Comparison of ENCODE assay signal across 8 mouse cellular contexts in genomic region chr19:4305491-4306189, GRCm38 (mm10). TPM values are rescaled to one million over a fixed set of nuclear protein-coding genes. Genes with fewer than 3 reads are reported as not detected.
DNase-seq lines count a peak whose midpoint lies in the region; ATAC-seq lines count a peak whose summit lies in the region.

No protein-coding gene starts in this region.

- no peaks in the 10 kb centered on the region for H3K9me3 ChIP-seq in embryonic facial prominence, embryonic 11.5 days (replicated peaks; ENCODE audit: control insufficient read depth, low read length)
- no peaks in the 10 kb centered on the region for H3K9me3 ChIP-seq in heart, embryonic 16.5 days (replicated peaks; ENCODE audit: control insufficient read depth, low read length)
- H3K9me3 ChIP-seq in limb, embryonic 10.5 days (replicated peaks): no peaks in the 10 kb centered on the region
- H3K9me3 ChIP-seq in midbrain, embryonic 14.5 days (ENCODE audit: control insufficient read depth, low read length): no peaks in the 10 kb centered on the region

- no peaks in the 10 kb centered on the region for H3K27me3 ChIP-seq in embryonic facial prominence, embryonic 11.5 days (ENCODE audit: control insufficient read depth, insufficient read depth, low read length)
- H3K27me3 ChIP-seq in heart, embryonic 16.5 days (ENCODE audit: control insufficient read depth, insufficient read depth, low read length): no peaks in the 10 kb centered on the region
- no peaks in the 10 kb centered on the region for H3K27me3 ChIP-seq in limb, embryonic 10.5 days (ENCODE audit: low read depth, poor library complexity, severe bottlenecking)
- H3K27me3 ChIP-seq in midbrain, embryonic 14.5 days (ENCODE audit: control insufficient read depth, insufficient read depth, low read length): no peaks in the 10 kb centered on the region

- intact Hi-C loops in heart, postnatal 25 days (cut with DNase I): loop anchor here (2.0 to 5.0 kb wide), 2 partner anchors 21 to 98 kb away; no protein-coding TSS in a partner anchor

- WGBS in embryonic facial prominence, embryonic 11.5 days: under 1% methylated on average over 62 of the region's 68 CpGs
- under 1% methylated on average over 54 of the region's 68 CpGs for WGBS in heart, embryonic 16.5 days
- 3% methylated on average over 68 of the region's 68 CpGs for WGBS in limb, embryonic 10.5 days
- WGBS in midbrain, embryonic 14.5 days: under 1% methylated on average over 60 of the region's 68 CpGs

- ATAC-seq in embryonic facial prominence, embryonic 11.5 days (replicated peaks; ENCODE audit: insufficient number of reproducible peaks, low FRiP score, low TSS enrichment, low read depth): peak; percentile 20
- peak; percentile 58 for ATAC-seq in heart, embryonic 16.5 days (replicated peaks; ENCODE audit: extremely low read depth, insufficient read depth, low FRiP score)
- ATAC-seq in midbrain, embryonic 14.5 days (ENCODE audit: low FRiP score, low TSS enrichment): peak; percentile 69

- H3K4me2 ChIP-seq in embryonic facial prominence, embryonic 11.5 days (ENCODE audit: low read depth, low read length): peak overlapping the region; percentile 89
- peak overlapping the region; percentile 66 for H3K4me2 ChIP-seq in heart, embryonic 16.5 days (ENCODE audit: low read depth, low read length)
- peak overlapping the region; percentile 88 for H3K4me2 ChIP-seq in midbrain, embryonic 14.5 days (ENCODE audit: low read length)

- H3K27ac ChIP-seq in embryonic facial prominence, embryonic 11.5 days (replicated peaks; ENCODE audit: low read depth, low read length): peak overlapping the region; percentile 62
- peak overlapping the region; percentile 86 for H3K27ac ChIP-seq in heart, embryonic 16.5 days (ENCODE audit: low read length)
- peak overlapping the region; percentile 93 for H3K27ac ChIP-seq in limb, embryonic 10.5 days
- peak overlapping the region; percentile 91 for H3K27ac ChIP-seq in midbrain, embryonic 14.5 days (replicated peaks; ENCODE audit: low read depth, low read length)

- H3K4me1 ChIP-seq in embryonic facial prominence, embryonic 11.5 days (ENCODE audit: control insufficient read depth, insufficient read depth, low read length): peaks cover 23% of the 10 kb centered on the region
- H3K4me1 ChIP-seq in heart, embryonic 16.5 days (ENCODE audit: control insufficient read depth, insufficient read depth, low read length): peaks cover 50% of the 10 kb centered on the region
- H3K4me1 ChIP-seq in limb, embryonic 10.5 days: peaks cover 55% of the 10 kb centered on the region
- peaks cover 56% of the 10 kb centered on the region for H3K4me1 ChIP-seq in midbrain, embryonic 14.5 days (ENCODE audit: control insufficient read depth, insufficient read depth, low read length)

- peak; percentile 56 to 61 for DNase-seq in heart, adult 18-20 months
- DNase-seq in heart, postnatal 25 days (ENCODE audit: low spot score): no peak
- peak; percentile 36 for DNase-seq in adrenal gland, adult 8-10 months
- DNase-seq in embryonic facial prominence, embryonic 11.5 days (ENCODE audit: low spot score): peak; percentile 71
- peak; percentile 76 for DNase-seq in limb, embryonic 10.5 days (ENCODE audit: low spot score)
- peak; percentile 82 for DNase-seq in midbrain, embryonic 14.5 days
- peak; percentile 71 for DNase-seq in testis, postnatal 10 days (ENCODE audit: low spot score)

- H3K36me3 ChIP-seq in embryonic facial prominence, embryonic 11.5 days (replicated peaks; ENCODE audit: control insufficient read depth, insufficient read depth, low read depth, low read length): no peaks in the 10 kb centered on the region
- H3K36me3 ChIP-seq in heart, embryonic 16.5 days (ENCODE audit: control insufficient read depth, insufficient read depth): no peaks in the 10 kb centered on the region
- no peaks in the 10 kb centered on the region for H3K36me3 ChIP-seq in limb, embryonic 10.5 days
- H3K36me3 ChIP-seq in midbrain, embryonic 14.5 days (ENCODE audit: control insufficient read depth, insufficient read depth, low read length): no peaks in the 10 kb centered on the region

- peak overlapping the region; percentile 96 for H3K4me3 ChIP-seq in embryonic facial prominence, embryonic 11.5 days (ENCODE audit: low read depth, low read length)
- H3K4me3 ChIP-seq in heart, embryonic 16.5 days (ENCODE audit: low read length): peak overlapping the region; percentile 97
- peak overlapping the region; percentile 89 for H3K4me3 ChIP-seq in limb, embryonic 10.5 days
- H3K4me3 ChIP-seq in midbrain, embryonic 14.5 days (replicated peaks; ENCODE audit: low read depth, low read length): peak overlapping the region; percentile 93

- peak overlapping the region; percentile 96 for H3K9ac ChIP-seq in embryonic facial prominence, embryonic 11.5 days (replicated peaks; ENCODE audit: low read length)
- H3K9ac ChIP-seq in heart, embryonic 16.5 days (ENCODE audit: low read length): peak overlapping the region; percentile 99
- H3K9ac ChIP-seq in midbrain, embryonic 14.5 days (replicated peaks; ENCODE audit: low read length): peak overlapping the region; percentile 98

RNA-seq across cellular contexts. Expression of gene Grk2, which starts 0.4 kb away (rescaled TPM):
- total RNA-seq in heart, adult 18-20 months (2021): 10 to 100 TPM; 45.9 to 54.9 TPM
- total RNA-seq in heart, postnatal 25 days (2021): 10 to 100 TPM; 49.3 to 57.9 TPM
- 10 to 100 TPM; 42.3 to 71.6 (median 53.0) TPM for total RNA-seq in adrenal gland, adult 8-10 months (2022)
- polyA plus RNA-seq in embryonic facial prominence, embryonic 11.5 days (2014; fragmentation: Nextera tagmentation; extraction: Ambion mirVana): 13.5 and 18.9 TPM in 2 replicates
- polyA plus RNA-seq in heart, embryonic 16.5 days (2015; fragmentation: Nextera tagmentation; extraction: Ambion mirVana): 11.8 and 15.5 TPM in 2 replicates
- 14.6 and 15.5 TPM in 2 replicates for polyA plus RNA-seq in limb, embryonic 10.5 days (2016; fragmentation: Nextera tagmentation; extraction: Ambion mirVana)
- 29.0 and 30.0 TPM in 2 replicates for polyA plus RNA-seq in midbrain, embryonic 14.5 days (2014; fragmentation: Nextera tagmentation; extraction: Ambion mirVana)

RNA-seq across cellular contexts. Expression of gene Ankrd13d, which starts 22.7 kb away (rescaled TPM):
- 1 to 10 TPM in 1 of 2 experiments, under 1 TPM in 1; 0.92 to 2.1 TPM for total RNA-seq in heart, adult 18-20 months (2021)
- 1 to 10 TPM; 1.2 to 1.5 TPM for total RNA-seq in heart, postnatal 25 days (2021)
- total RNA-seq in adrenal gland, adult 8-10 months (2022): 10 to 100 TPM in 1 of 4 experiments, 1 to 10 TPM in 3; 4.3 to 10.6 (median 6.8) TPM
- polyA plus RNA-seq in embryonic facial prominence, embryonic 11.5 days (2014; fragmentation: Nextera tagmentation; extraction: Ambion mirVana): 5.6 and 6.4 TPM in 2 replicates
- 1.4 and 2.4 TPM in 2 replicates for polyA plus RNA-seq in heart, embryonic 16.5 days (2015; fragmentation: Nextera tagmentation; extraction: Ambion mirVana)
- 5.5 and 7.9 TPM in 2 replicates for polyA plus RNA-seq in limb, embryonic 10.5 days (2016; fragmentation: Nextera tagmentation; extraction: Ambion mirVana)
- 34.5 and 39.3 TPM in 2 replicates for polyA plus RNA-seq in midbrain, embryonic 14.5 days (2014; fragmentation: Nextera tagmentation; extraction: Ambion mirVana)

RNA-seq across cellular contexts. Expression of gene Ssh3, which starts 36.7 kb away (rescaled TPM):
- 1 to 10 TPM; 5.6 to 7.4 TPM for total RNA-seq in heart, adult 18-20 months (2021)
- 1 to 10 TPM; 5.8 to 6.6 TPM for total RNA-seq in heart, postnatal 25 days (2021)
- 10 to 100 TPM; 30.8 to 55.1 (median 46.6) TPM for total RNA-seq in adrenal gland, adult 8-10 months (2022)
- 2.7 and 4.8 TPM in 2 replicates for polyA plus RNA-seq in embryonic facial prominence, embryonic 11.5 days (2014; fragmentation: Nextera tagmentation; extraction: Ambion mirVana)
- polyA plus RNA-seq in heart, embryonic 16.5 days (2015; fragmentation: Nextera tagmentation; extraction: Ambion mirVana): 8.3 and 11.6 TPM in 2 replicates
- polyA plus RNA-seq in limb, embryonic 10.5 days (2016; fragmentation: Nextera tagmentation; extraction: Ambion mirVana): 2.5 and 4.4 TPM in 2 replicates
- polyA plus RNA-seq in midbrain, embryonic 14.5 days (2014; fragmentation: Nextera tagmentation; extraction: Ambion mirVana): 8.8 and 12.8 TPM in 2 replicates
